Mouse (Mus musculus): Measurements from ENCODE around the gene Spint1.
A peak's percentile ranks its signal among the peaks of the same experiment; 100 is the strongest.

Gene Spint1

GRCm38 (mm10) chr2:119237210-119237870 lies at the start of gene Spint1:
Gene Spint1, plus strand, starts transcription at chr2:119237362.
- no peak for DNase-seq

GRCm38 (mm10) chr2:119189029-119189710 lies 48.0 kb upstream of the Spint1 start:
- DNase-seq = peak; percentile 85

- no peak for DNase-seq
These were observed 46.2 kb upstream of the Spint1 start for GRCm38 (mm10) chr2:119190969-119191368.

GRCm38 (mm10) chr2:119194140-119194539 lies 43.0 kb upstream of the Spint1 start:
- no peak for DNase-seq

GRCm38 (mm10) chr2:119196316-119197108 lies 40.6 kb upstream of the Spint1 start:
- no peak for DNase-seq

- DNase-seq = no peak
These were observed 39.7 kb upstream of the Spint1 start for GRCm38 (mm10) chr2:119197493-119197892.

- no peak for DNase-seq
These were observed 39.1 kb upstream of the Spint1 start for GRCm38 (mm10) chr2:119198049-119198448.

GRCm38 (mm10) chr2:119198934-119199333 lies 38.2 kb upstream of the Spint1 start:
- no peak for DNase-seq

GRCm38 (mm10) chr2:119202914-119203453 lies 34.2 kb upstream of the Spint1 start:
- DNase-seq = no peak

GRCm38 (mm10) chr2:119203871-119204460 lies 33.2 kb upstream of the Spint1 start:
- no peak for DNase-seq

- no peak for DNase-seq
These were observed 29.2 kb upstream of the Spint1 start for GRCm38 (mm10) chr2:119207961-119208343.

GRCm38 (mm10) chr2:119208344-119209175 lies 28.6 kb upstream of the Spint1 start, which contains the start of the genes Zfyve19 and Dnajc17:
Gene Zfyve19, plus strand, starts transcription at chr2:119208617.
Gene Dnajc17, minus strand, starts transcription at chr2:119208795.
- DNase-seq = peak; percentile 93

GRCm38 (mm10) chr2:119209176-119209507 lies 28.0 kb upstream of the Spint1 start:
- DNase-seq = no peak

- no peak for DNase-seq
These were observed 7.1 kb upstream of the Spint1 start, which contains the start of gene Ppp1r14d for GRCm38 (mm10) chr2:119229775-119230704. Gene Ppp1r14d, minus strand, starts transcription at chr2:119229906.

GRCm38 (mm10) chr2:119236682-119237209 lies 416 bp upstream of the Spint1 start:
- no peak for DNase-seq

- no peak for DNase-seq
These were observed 684 bp downstream of the Spint1 start for GRCm38 (mm10) chr2:119237871-119238220.

- DNase-seq = no peak
These were observed 1.5 kb downstream of the Spint1 start for GRCm38 (mm10) chr2:119238671-119239070.

- no peak for DNase-seq
These were observed 3.1 kb downstream of the Spint1 start for GRCm38 (mm10) chr2:119240075-119240818.

- DNase-seq = no peak
These were observed 3.6 kb downstream of the Spint1 start for GRCm38 (mm10) chr2:119240819-119241186.

- DNase-seq = no peak
These were observed 5.4 kb downstream of the Spint1 start for GRCm38 (mm10) chr2:119242548-119242947.

Data from thymus, postnatal 25 days (tissue).